Mouse (Mus musculus): ENCODE measurements around the gene Acbd4.

DNA sequence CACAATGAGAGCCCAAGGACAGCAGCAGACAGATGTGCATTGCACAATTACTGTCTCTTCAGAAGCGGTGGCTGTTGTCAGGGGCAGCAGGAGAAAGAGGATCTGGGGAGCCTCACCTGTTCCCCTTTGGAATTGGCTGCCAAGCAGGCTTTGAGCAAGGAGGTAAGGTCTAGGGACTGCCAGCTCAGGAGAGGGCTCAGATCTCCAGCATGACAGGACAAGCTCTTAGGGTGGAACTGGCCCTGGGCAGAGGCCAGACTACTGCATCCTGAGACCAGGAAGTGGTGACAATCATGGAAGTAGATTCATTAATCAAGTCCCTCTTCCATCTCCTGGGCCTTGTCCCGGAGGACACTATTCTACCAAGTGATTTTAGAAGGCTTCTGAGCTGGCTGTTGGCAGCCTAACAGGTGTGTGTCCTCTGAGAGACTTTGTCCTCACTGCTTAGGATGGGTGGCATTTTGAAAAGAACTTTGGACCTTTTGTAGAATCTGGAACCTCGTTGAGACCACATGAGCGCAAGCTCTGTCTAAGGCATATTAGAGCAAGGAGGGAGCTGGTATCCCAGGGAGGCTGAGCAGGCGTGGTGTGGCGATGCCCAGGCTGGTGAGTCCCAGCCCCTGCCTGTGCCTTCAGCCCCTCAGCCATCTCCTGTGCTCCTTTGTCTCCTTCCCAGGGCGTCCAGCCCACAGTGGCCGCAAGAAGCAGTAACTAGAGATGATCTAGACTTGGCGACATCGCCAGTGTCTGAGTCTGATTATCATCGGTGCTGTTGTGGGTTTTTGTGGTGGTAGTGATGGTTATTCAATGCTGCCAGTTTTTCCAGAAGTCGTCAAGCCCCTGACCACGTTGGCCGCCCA is 35.1 kb upstream of the Acbd4 start:
- no peak for TF ChIP-seq POLR2A (IDR thresholded peaks at IDR 0.05; ENCODE audit: borderline replicate concordance, extremely low read depth, insufficient read depth, insufficient read length, poor library complexity, severe bottlenecking)
- no peak for TF ChIP-seq CTCF (IDR thresholded peaks at IDR 0.05; ENCODE audit: borderline replicate concordance, extremely low read depth, insufficient read depth, insufficient read length)
